Mouse (Mus musculus) left cerebral cortex, postnatal 4 days (tissue): Measurements from ENCODE around the gene Cpsf4l. TPM values are rescaled to one million over a fixed set of nuclear protein-coding genes. Genes with fewer than 3 reads are reported as not detected.
A peak's percentile ranks its signal among the peaks of the same experiment; 100 is the strongest.

ENCODE experiments used
- DNase-seq: peaks from one replicate; pipeline ENCODE4 v3.0.0-alpha.2; 2022
- intact Hi-C: fragments of 180-260 bp; cut with DNase I; formaldehyde crosslinking; loops from one replicate; pipeline ENCODE4 v1.15.1; 2025
- total RNA-seq, 2 experiments: library from RNA; stranded (reverse); gene quantifications; 2 replicates each; pipeline ENCODE4 v1.2.3; 2021

Gene Cpsf4l
- total RNA-seq, 2 experiments from 2014 or later, result not detected

DNA sequence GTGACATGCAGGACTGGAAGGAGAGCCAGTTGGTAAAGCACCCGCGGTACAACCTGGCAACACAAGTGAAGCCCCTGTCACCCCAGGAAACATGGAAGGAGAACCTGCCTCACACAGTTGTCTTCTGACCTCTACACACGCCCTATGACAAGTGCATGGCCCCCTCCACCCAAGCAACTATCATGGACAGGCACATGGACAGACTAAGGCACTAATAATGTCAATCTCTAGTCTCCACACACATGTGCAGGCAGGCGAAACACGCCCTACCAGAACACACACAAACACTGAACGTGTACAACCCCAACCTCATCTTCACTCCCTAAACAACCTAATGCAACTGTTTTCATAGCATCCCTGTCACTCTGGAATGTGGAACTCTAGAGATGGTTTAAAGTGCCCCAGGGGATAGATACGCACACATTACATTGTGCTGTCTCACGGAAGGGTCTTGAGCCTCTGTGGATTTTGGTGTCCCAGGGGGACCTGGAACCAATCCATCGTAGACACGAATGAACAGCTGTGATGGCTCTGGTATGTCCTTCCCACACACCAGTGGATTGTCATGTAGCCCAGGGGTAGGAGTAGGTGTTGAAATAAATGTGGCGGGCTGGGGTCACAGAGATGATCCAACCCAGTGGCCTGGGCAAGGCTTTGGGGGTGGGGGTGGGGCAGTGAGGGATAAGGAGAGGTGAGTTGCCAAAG, 27.2 kb upstream of the Cpsf4l start:
- DNase-seq, result no peak
- intact Hi-C loops, result no loop called here

- DNase-seq, result no peak
- intact Hi-C loops, result no loop called here
These were observed 25.3 kb upstream of the Cpsf4l start for GRCm38 (mm10) chr11:113735151-113735550.

- no peak for DNase-seq
- intact Hi-C loops, result no loop called here
These were observed 24.0 kb upstream of the Cpsf4l start for GRCm38 (mm10) chr11:113733631-113734364.

GRCm38 (mm10) chr11:113731945-113732612, 22.3 kb upstream of the Cpsf4l start:
- DNase-seq, result no peak
- intact Hi-C loops, result no loop called here

GRCm38 (mm10) chr11:113730879-113731278, 21.1 kb upstream of the Cpsf4l start:
- intact Hi-C loops, result no loop called here

GRCm38 (mm10) chr11:113729917-113730316, 20.1 kb upstream of the Cpsf4l start:
- intact Hi-C loops, result no loop called here
- DNase-seq, result no peak

More at GRCm38 (mm10) chr11:113730879-113731278, 21.1 kb upstream of the Cpsf4l start:
- DNase-seq, result no peak

DNA sequence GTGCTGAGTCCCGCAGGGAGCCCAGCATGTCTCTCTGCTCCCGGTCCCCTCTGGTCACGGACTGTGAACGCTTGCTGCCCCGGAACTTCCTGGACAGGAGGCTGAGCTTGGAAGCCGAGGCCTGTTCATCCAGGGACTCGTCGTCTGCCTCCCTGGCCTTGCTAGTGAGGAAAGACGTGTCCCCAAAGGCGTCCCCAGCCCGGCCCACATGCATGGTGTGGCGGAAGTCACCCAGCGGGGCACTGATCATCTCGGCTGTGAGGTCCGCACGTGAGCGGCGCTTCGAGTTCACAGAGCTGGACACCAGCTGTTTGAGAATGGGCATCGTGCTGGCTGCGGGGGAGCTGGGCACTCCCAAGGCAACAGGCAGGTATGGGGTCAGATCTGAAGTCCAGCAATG, 19.4 kb upstream of the Cpsf4l start:
- DNase-seq, result no peak
- intact Hi-C loops, result no loop called here

GRCm38 (mm10) chr11:113727992-113728391, 18.2 kb upstream of the Cpsf4l start:
- intact Hi-C loops, result no loop called here
- no peak for DNase-seq

DNA sequence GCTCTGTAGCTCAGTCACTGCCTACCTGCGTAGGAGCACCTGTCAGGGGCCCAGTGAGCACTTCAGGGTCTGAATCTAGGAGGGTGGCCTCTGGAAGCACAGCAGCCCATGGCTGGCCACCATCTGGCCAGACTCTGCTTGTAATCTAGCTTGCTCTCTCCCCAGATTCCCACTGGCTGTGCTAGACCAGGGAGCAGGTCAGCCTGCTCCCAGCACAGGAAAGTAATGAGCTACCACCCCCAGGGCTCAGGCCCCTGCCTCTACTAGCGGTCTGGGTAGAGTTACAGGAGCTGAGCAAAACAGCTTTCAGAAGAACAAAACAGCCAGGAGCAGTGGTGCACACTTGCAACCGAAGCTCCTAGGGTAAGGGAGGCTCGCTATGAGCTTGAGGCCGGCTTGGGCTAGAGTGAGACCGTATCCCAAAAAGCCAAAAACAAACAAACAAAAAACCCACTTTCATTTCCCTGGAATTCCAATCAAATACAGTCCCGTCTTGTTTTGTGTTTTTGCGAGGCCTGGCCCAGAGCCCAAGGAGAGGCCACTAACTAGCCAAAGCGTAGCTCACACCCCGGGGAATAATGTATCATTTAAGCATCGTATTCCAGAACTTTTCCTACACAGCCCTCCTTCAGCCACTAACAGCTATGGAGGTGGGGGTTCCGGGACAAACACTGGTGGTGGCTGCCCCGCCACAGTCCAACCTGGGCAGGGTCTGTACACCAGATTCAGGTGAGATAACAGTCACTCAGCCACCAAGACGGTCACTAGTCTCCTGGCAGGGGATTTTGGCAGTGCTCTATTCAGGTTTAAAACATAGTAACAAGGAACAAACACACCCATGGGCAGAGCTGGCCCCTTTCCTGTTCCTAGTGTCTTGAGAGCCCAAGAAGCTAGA, 17.4 kb upstream of the Cpsf4l start:
- intact Hi-C loops, result no loop called here
- no peak for DNase-seq

DNA sequence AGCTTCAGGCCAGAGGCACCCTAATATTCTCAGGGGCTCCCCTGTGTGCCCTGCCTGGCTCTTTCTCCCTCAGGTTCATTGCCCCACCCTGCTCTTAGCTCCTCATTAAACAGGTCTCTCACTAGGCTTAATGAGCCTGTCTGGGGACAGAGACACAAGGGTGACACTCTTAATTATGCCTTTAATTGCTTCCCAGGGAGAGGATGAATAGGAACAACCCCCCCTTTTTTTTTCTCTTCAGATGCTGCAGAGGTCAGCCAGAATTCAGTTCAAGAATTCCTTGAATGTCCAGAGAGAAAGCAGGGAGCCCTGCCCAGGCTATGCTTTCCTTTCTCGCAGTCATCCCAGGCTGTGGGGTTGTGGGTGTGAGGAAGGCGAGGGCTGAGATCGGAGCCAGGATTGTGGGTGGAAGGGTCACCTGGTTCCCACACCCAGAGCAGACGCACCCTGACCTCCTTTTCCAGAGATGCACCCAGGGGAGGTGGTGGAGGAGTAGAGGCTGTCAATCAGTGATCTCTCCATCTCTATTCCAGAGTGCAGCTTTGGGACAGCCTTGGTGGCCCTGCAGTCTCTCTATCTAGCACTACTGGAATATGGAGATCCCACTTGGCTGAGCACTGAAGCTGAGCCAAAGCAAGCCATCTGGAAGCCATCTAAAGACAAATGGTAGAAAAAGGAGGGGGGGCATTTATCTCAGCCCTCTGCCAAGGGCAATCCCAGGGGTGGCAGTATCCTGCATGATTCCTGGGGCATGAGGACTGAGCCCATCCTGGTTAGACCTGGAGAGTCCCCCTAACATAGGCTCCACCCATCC, 15.6 kb upstream of the Cpsf4l start:
- peak; percentile 52 for DNase-seq
- intact Hi-C loops, result no loop called here

DNA sequence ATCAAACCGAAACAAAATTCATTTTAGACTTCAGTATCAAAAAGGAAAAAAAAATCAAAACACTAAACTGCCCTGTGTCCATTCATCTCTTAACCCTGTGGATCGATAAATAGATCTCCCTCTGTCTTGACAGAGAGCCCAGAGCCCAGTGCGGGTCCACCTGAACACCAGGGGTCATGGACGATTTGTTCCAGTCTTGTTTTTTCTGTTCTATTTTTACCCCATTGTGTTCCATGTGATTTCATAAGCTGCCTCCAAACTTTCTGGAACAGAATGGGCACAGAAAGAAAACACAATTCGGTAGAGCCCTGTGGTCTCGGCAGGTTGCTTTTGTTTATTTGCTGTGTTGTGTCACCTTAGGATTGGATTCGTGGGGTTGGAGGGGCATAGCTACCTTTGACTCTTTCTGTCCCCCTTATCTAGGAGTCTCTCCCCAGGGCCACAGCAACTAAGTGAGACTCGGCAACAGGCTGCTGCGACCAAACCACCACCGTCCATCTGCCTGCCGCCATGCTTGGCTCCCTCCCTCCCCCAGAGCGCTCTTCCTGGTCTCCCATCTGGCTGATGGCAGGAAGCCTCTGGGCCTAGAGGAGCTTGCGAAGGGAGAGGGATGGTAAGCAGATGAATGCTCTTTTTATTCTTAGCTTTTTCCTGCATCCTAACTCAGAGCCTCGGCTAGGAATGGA, 12.7 kb upstream of the Cpsf4l start:
- intact Hi-C loops, result no loop called here

GRCm38 (mm10) chr11:113717767-113718424, 8.1 kb upstream of the Cpsf4l start:
- DNase-seq, result no peak
- intact Hi-C loops, result no loop called here

More for the DNA sequence above, 12.7 kb upstream of the Cpsf4l start:
- peak; percentile 58 for DNase-seq

DNA sequence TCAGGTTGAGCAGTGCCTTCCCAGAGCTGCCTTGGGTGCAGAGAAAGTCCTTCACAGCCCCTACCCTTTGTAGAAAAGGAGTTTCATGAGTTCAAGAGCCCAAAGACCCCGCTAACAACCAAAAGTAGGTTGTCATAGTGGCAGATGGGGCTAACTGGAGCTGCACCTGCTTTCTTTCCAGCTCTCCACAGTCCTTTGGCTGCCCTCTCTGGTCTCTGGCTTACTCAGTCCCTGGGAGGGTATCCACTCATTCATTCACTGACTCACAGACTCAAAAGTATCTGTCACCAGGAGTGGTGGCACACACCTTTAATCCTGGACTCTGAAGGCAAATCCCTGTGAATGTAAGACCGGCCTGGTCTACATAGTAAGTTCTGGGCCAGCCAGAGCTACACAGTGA, 6.3 kb upstream of the Cpsf4l start:
- DNase-seq, result no peak
- intact Hi-C loops, result no loop called here

- no peak for DNase-seq
- intact Hi-C loops, result no loop called here
These were observed 5.4 kb upstream of the Cpsf4l start for GRCm38 (mm10) chr11:113715078-113715674.

GRCm38 (mm10) chr11:113711061-113711460, 1.2 kb upstream of the Cpsf4l start:
- intact Hi-C loops, result no loop called here
- no peak for DNase-seq

DNA sequence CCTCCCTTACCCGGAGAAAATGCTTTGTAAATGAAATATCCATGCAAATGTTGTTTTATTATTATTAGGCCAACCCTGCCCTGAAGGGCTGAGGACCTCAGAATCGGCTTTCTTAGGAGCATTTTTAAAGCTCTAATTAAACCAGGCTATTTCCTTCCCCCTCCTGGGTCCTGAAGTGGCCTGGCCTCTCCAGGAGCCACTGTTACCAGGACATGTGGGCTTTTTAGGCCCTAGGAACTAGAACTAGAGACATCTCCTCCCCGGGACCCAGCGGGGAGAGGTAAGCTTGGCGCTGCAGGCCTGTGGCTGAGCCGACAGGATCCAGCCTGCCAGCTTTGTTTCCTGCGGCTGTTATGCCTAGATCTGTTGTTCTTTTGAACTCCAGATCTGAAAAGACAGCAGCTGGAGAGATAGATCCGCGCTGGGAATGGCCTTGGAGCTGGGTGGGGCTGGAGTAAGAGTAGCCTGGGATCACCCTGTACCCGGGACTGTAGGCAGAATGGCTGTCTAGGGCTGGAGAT, 500 bp upstream of the Cpsf4l start:
- no peak for DNase-seq

GRCm38 (mm10) chr11:113709272-113709671, 545 bp downstream of the Cpsf4l start:
- intact Hi-C loops, result no loop called here
- DNase-seq, result no peak

More for the DNA sequence above, 500 bp upstream of the Cpsf4l start:
- intact Hi-C loops, result no loop called here

DNA sequence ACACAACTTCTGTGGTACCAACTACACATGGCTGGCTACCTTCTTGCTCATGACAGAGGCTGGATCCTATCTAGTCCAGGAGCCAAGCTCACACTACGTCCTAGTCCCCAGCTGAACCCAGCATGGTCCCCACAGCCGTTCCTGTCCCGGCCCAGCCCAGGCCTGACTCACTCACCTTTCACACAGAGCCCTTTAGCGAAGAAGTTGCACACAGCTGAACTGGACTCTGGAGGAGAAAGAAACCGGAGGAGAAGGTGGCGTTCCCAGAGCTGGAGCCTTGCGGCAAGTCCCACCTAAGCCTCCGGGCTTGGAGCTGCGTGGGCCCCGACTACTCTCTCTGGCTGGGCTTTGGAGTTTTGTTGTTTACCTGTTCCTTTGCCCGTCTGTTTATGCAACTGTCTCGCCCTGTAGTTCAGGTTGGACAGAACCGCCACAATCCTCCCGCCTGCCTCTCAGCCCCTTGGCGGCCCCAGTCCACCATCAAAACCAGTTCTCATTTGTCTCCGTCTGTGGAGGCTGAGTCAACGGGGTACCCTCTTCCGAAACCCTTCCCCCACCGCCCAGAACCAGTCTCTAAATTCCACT, 1.1 kb downstream of the Cpsf4l start:
- intact Hi-C loops, result no loop called here
- no peak for DNase-seq
